Mouse (Mus musculus) CH12.LX (cell line): ENCODE data around the gene Fam19a1. TPM values are rescaled to one million over a fixed set of nuclear protein-coding genes. Genes with fewer than 3 reads are reported as not detected.

Experiments
- DNase-seq: peaks from one replicate; pipeline ENCODE4 v3.0.0-alpha.2; 2013; ENCODE audit errors: extremely low read depth
- H3K27ac ChIP-seq: 2 replicates; pipeline ENCODE4 v1.5.1; 2012; ENCODE audit warnings: low read depth, mild to moderate bottlenecking, control low read depth, moderate library complexity; ENCODE audit not compliant: insufficient read depth
- H3K27me3 ChIP-seq: replicated peaks from 2 replicates; pipeline ENCODE3; 2012; ENCODE audit warnings: inconsistent platforms
- H3K36me3 ChIP-seq, 2 experiments: replicated peaks in 1 of 2; 2 replicates each; pipeline versions ENCODE3 to v1.6.1; 2012; ENCODE audit warnings: inconsistent platforms in 1 of 2, low read length in 1 of 2, mild to moderate bottlenecking in 1 of 2, mixed read lengths in 1 of 2, moderate library complexity in 1 of 2; ENCODE audit not compliant: control insufficient read depth in 1 of 2, insufficient read depth in 1 of 2
- H3K4me1 ChIP-seq, 2 experiments: 2 replicates each; pipeline ENCODE4 v1.6.1; 2012; ENCODE audit warnings: inconsistent platforms in 1 of 2, moderate library complexity in 1 of 2; ENCODE audit not compliant: insufficient read depth in 2 of 2, control insufficient read depth in 1 of 2
- H3K4me2 ChIP-seq: 2 replicates; pipeline ENCODE4 v1.6.1; 2012; ENCODE audit warnings: low read depth, mild to moderate bottlenecking, control low read depth; ENCODE audit not compliant: poor library complexity, insufficient read depth, severe bottlenecking
- H3K4me3 ChIP-seq, 3 experiments: fragments of 150-350 bp in 1 of 3; sonication (generic) in 1 of 3; replicated peaks in 1 of 3; 2 replicates each; pipeline versions ENCODE3 to v1.5.1; 2011 to 2012; ENCODE audit warnings: low read depth in 2 of 3, low read length in 2 of 3, mild to moderate bottlenecking in 2 of 3, moderate library complexity in 2 of 3, control low read depth in 1 of 3, improper control_type of control experiment in 1 of 3, inconsistent platforms in 1 of 3, mixed read lengths in 1 of 3; ENCODE audit not compliant: poor library complexity in 1 of 3
- H3K79me2 ChIP-seq: replicated peaks from 2 replicates; pipeline ENCODE4 v1.6.1; 2012; ENCODE audit warnings: mild to moderate bottlenecking, moderate library complexity; ENCODE audit not compliant: control insufficient read depth, poor library complexity, insufficient read depth, severe bottlenecking; ENCODE audit errors: extremely low read depth
- H3K9ac ChIP-seq: 2 replicates; pipeline ENCODE4 v1.6.1; 2012; ENCODE audit warnings: low read depth, mild to moderate bottlenecking, control low read depth, moderate library complexity; ENCODE audit not compliant: insufficient read depth
- H3K9me3 ChIP-seq: replicated peaks from 2 replicates; pipeline ENCODE3; 2012; ENCODE audit warnings: low read length, inconsistent platforms, mixed read lengths
- BHLHE40 ChIP-seq: IDR thresholded peaks from 2 replicates; pipeline ENCODE4 v1.6.1; 2011; ENCODE audit warnings: mild to moderate bottlenecking, low read depth, low read length, improper control_type of control experiment
- E2F4 ChIP-seq: IDR thresholded peaks from 2 replicates; pipeline ENCODE4 v1.6.1; 2011; ENCODE audit warnings: low read depth, low read length, improper control_type of control experiment; ENCODE audit not compliant: insufficient replicate concordance
- EP300 ChIP-seq: IDR thresholded peaks from 2 replicates; pipeline ENCODE4 v1.6.1; 2011; ENCODE audit warnings: low read length, improper control_type of control experiment
- HCFC1 ChIP-seq: IDR thresholded peaks from 2 replicates; pipeline ENCODE4 v1.6.1; 2012; ENCODE audit warnings: low read depth, mild to moderate bottlenecking, inconsistent platforms, low read length, improper control_type of control experiment
- MAFK ChIP-seq: IDR thresholded peaks from 2 replicates; pipeline ENCODE4 v1.6.1; 2011; ENCODE audit warnings: low read length, improper control_type of control experiment; ENCODE audit not compliant: insufficient replicate concordance
- MAX ChIP-seq: IDR thresholded peaks from 2 replicates; pipeline ENCODE4 v1.6.1; 2011; ENCODE audit warnings: low read length, improper control_type of control experiment
- MAZ ChIP-seq: IDR thresholded peaks from 2 replicates; pipeline ENCODE4 v1.6.1; 2012; ENCODE audit warnings: low read depth, mild to moderate bottlenecking, inconsistent platforms, low read length, improper control_type of control experiment, moderate library complexity
- MEF2A ChIP-seq: IDR thresholded peaks from 2 replicates; pipeline ENCODE4 v1.6.1; 2014; ENCODE audit warnings: low read depth, mild to moderate bottlenecking, inconsistent platforms, low read length, improper control_type of control experiment, borderline replicate concordance
- MXI1 ChIP-seq: IDR thresholded peaks from 2 replicates; pipeline ENCODE4 v1.6.1; 2011; ENCODE audit warnings: mild to moderate bottlenecking, low read depth, low read length, improper control_type of control experiment
- MYC ChIP-seq: IDR thresholded peaks from 2 replicates; pipeline ENCODE4 v1.6.1; 2011; ENCODE audit warnings: low read depth, mild to moderate bottlenecking, improper control_type of control experiment, low read length
- PAX5 ChIP-seq: IDR thresholded peaks from 2 replicates; pipeline ENCODE4 v1.6.1; 2012; ENCODE audit warnings: low read length, inconsistent platforms, mixed read lengths
- RAD21 ChIP-seq: IDR thresholded peaks from 2 replicates; pipeline ENCODE4 v1.6.1; 2011; ENCODE audit warnings: low read depth, mild to moderate bottlenecking, low read length, improper control_type of control experiment, moderate library complexity
- RCOR1 ChIP-seq: conservative IDR thresholded peaks from 2 replicates; pipeline ENCODE4 v1.6.1; 2012; ENCODE audit warnings: low read depth, mild to moderate bottlenecking, inconsistent platforms, low read length, improper control_type of control experiment
- USF1 ChIP-seq: IDR thresholded peaks from 2 replicates; pipeline ENCODE4 v1.6.1; 2014; ENCODE audit warnings: low read depth, mild to moderate bottlenecking, inconsistent platforms, low read length, improper control_type of control experiment
- ZMIZ1 ChIP-seq: IDR thresholded peaks from 2 replicates; pipeline ENCODE4 v1.6.1; 2012; ENCODE audit warnings: low read depth, mild to moderate bottlenecking, inconsistent platforms, low read length, improper control_type of control experiment
- ZNF384 ChIP-seq: IDR thresholded peaks from 2 replicates; pipeline ENCODE4 v1.6.1; 2012; ENCODE audit warnings: low read depth, low read length, improper control_type of control experiment, inconsistent platforms
- dilution Hi-C: fragments of 300-500 bp; cut with MboI; formaldehyde crosslinking; loops from 2 replicates; pipeline ENCODE4 v1.14.3; 2020; ENCODE audit warnings: low sequenced_read_pairs; ENCODE audit not compliant: extremely low pct_unique_long_range_greater_than_20kb, extremely low pct_ligation_motif_present
- in situ Hi-C: fragments of 300-500 bp; cut with MboI; formaldehyde crosslinking; loops from 3 replicates; pipeline ENCODE4 v1.14.3; 2019; ENCODE audit warnings: low sequenced_read_pairs, low pct_ligation_motif_present, low pct_unique_long_range_greater_than_20kb, mixed read lengths
- polyA plus RNA-seq: library from polyadenylated mRNA; unstranded; fragments of >175 nt; gene quantifications from 2 replicates; pipeline ENCODE4 v1.2.1, GENCODE M21; 2012; ENCODE audit warnings: low read depth; ENCODE audit not compliant: insufficient read length
- total RNA-seq, 2 experiments: library from RNA; depleted of rRNA; stranded (reverse); fragments of 300-350 nt in 1 of 2; fragments of >200 nt in 1 of 2; gene quantifications; 2 replicates each; pipeline ENCODE4 v1.2.3; 2012 to 2014

Gene Fam19a1
- total and polyA plus RNA-seq, 3 experiments, result 0.08 TPM; not detected in 2

DNA sequence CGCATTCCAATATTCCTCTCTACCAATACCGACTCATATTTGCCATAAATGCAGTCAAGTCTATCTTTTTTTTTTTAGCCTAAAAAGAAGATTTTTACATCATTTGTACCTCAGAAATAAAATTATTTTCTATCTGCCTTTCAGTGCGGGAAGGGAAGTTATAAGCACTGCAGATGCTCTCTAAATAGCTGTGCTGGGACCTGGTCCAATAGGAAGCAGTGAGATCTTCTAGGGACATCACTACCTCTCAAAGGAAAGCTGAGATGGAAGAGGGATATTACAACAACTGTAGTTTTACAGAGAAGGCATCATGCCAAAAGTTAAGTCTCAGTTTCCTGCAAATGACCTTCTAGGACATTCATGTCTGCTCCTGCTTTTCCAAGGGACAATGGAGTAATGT is 256.6 kb downstream of the Fam19a1 start:
- no peak overlapping the region for H3K9ac ChIP-seq
- H3K27me3 ChIP-seq, result no peaks in the 10 kb centered on the region
- no peaks in the 10 kb centered on the region for H3K36me3 ChIP-seq
- no peak for TF ChIP-seq MAX
- no peak for TF ChIP-seq RCOR1
- no peak for TF ChIP-seq MYC
- TF ChIP-seq BHLHE40, result no peak
- no peak for TF ChIP-seq HCFC1
- no peak for TF ChIP-seq E2F4
- no peak for TF ChIP-seq RAD21
- no peaks in the 10 kb centered on the region for H3K4me1 ChIP-seq
- dilution Hi-C loops (no loop called here), in situ Hi-C loops (no loop called here)
- H3K9me3 ChIP-seq, result peaks cover 13% of the 10 kb centered on the region
- no peak overlapping the region for H3K4me3 ChIP-seq
- no peak overlapping the region for H3K4me2 ChIP-seq
- H3K79me2 ChIP-seq, result no peaks in the 10 kb centered on the region
- no peak overlapping the region for H3K27ac ChIP-seq
- DNase-seq, result no peak

DNA sequence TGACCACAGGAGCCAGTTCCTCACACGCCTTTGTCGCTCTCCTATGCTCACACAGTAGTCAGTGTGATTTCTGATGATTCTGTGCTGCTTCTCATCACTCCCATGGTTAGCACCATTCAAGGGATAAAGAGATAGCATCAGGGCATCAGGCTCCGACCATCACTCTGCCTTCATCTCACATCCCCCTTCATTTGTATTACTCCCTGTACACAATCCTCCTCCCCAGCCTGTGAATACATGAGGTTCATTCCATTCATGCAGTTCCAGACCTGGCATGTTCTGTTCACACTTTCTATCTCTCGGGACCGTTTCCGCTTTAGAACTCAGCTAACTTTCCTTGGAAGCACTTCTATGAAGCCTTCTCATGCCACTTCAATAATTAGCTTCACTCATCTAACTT is 259.9 kb downstream of the Fam19a1 start:
- no peak overlapping the region for H3K27ac ChIP-seq
- H3K9me3 ChIP-seq, result peaks cover 8% of the 10 kb centered on the region
- H3K4me1 ChIP-seq, result no peaks in the 10 kb centered on the region
- no peaks in the 10 kb centered on the region for H3K27me3 ChIP-seq
- no peak overlapping the region for H3K9ac ChIP-seq
- no peak for TF ChIP-seq MAZ
- TF ChIP-seq USF1, result no peak
- no peak for TF ChIP-seq PAX5
- TF ChIP-seq, all 38 proteins: peak for 0
- no peak overlapping the region for H3K4me2 ChIP-seq
- H3K36me3 ChIP-seq, result no peaks in the 10 kb centered on the region
- in situ Hi-C loops, result no loop called here
- DNase-seq, result no peak
- H3K4me3 ChIP-seq, result no peak overlapping the region
- H3K79me2 ChIP-seq, result no peaks in the 10 kb centered on the region
- dilution Hi-C loops, result no loop called here

DNA sequence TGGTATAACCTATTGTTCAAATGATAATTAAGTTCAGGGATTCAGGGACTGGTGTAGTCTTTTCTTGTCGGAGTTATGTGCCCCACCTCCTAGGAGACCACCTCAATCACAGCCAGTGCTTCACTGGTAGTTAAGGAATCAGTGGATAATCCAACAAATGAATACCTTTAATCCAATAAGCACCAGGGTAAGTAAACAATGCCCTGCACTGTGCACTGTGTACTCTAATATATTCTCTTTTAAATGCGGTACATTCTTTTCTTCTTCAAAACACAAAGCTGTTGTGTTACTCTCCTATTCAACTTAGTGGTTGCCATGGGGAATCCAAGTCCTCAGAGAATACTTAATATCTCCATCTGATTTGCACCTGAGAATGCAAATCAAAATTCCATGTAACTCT is 260.3 kb downstream of the Fam19a1 start:
- Histone ChIP-seq H3K36me3 (no peaks in the 10 kb centered on the region), H3K9me3 (peaks cover 8% of the 10 kb centered on the region), H3K9ac (no peak overlapping the region), H3K4me2 (no peak overlapping the region), H3K4me3 (no peak overlapping the region), H3K79me2 (no peaks in the 10 kb centered on the region), H3K27me3 (no peaks in the 10 kb centered on the region), H3K4me1 (no peaks in the 10 kb centered on the region), H3K27ac (no peak overlapping the region)
- DNase-seq, result no peak
- in situ Hi-C loops, result no loop called here
- no peak for TF ChIP-seq MEF2A
- TF ChIP-seq MAZ, result no peak
- TF ChIP-seq EP300, result no peak
- TF ChIP-seq MAFK, result no peak
- no peak for TF ChIP-seq ZNF384
- no peak for TF ChIP-seq MXI1
- TF ChIP-seq ZMIZ1, result no peak
- dilution Hi-C loops, result no loop called here
